Mouse (Mus musculus) myocyte (in vitro differentiated cells): ENCODE measurements around the gene Cdk7.

Experiments
- MAX ChIP-seq: IDR thresholded peaks from one replicate; pipeline ENCODE4 v1.6.1; 2011; ENCODE audit warnings: low read depth, mild to moderate bottlenecking, control low read depth
- POLR2A ChIP-seq: IDR thresholded peaks from one replicate; pipeline ENCODE4 v1.6.1; 2011; ENCODE audit warnings: low read depth, mild to moderate bottlenecking, control low read depth, moderate library complexity; ENCODE audit not compliant: insufficient read length
- USF1 ChIP-seq: IDR thresholded peaks from one replicate; pipeline ENCODE4 v1.6.1; 2011; ENCODE audit warnings: low read depth, mild to moderate bottlenecking, control low read depth, moderate library complexity

- TF ChIP-seq POLR2A (no peak), MAX (no peak), USF1 (no peak)
Measured at GRCm38 (mm10) chr13:100669291-100670022, 61.3 kb downstream of the Cdk7 start, which contains the start of gene Ccdc125.
